Mouse (Mus musculus) spleen, postnatal 10 days (tissue): Measurements from ENCODE around the gene Fcgr1.

Experiments
- DNase-seq, 2 experiments: peaks; one replicate each; pipeline ENCODE4 v3.0.0; 2021 to 2022; ENCODE audit warnings: low spot score in 2 of 2

The Fcgr1 gene

DNA sequence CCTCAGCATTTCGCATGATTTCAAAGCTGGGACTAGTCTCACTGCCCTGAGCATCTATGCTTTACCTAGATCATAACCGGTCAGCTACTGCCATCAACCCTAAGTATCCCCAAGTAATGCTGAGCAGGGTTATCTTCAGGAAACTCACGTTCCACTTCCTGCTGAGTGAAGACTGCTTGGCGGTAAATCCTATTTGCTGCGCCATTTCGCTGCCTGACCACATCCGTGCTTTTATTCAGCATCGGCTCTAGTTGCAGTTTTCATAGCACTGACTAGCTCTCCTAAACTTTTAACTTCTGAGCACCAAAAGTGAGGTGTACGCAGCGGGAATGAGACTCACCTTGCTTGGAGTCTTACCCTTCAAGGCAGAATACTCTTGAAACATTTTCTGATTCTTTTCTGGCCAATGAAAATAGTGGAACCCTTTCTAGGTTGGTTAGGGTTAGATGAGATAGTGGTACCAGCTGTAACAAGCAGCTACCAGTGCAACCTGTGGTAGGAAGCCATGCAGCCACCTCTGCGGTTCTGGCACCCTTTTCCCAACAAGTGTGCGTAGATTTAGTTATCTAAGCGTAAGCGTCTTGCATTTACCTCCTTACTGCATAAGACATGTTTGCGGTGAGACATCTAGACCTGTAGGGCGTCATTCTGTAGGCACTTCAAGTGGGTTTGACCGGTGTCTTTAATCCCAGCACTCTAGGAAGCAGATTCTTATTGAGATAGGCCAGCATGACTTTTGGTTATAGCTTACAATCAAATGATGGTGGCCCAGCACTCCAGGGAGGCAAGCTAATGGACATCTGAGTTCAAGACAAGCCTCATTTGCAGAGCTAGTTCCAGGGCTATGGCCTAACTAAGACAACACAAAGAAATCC, 19.9 kb downstream of the Fcgr1 start:
- DNase-seq, result peak in 1 of 2 experiments; percentile 48

- DNase-seq, result peak; percentile 92 to 97
These were observed 24.0 kb downstream of the Fcgr1 start, which contains the start of gene Hist2h2bb for GRCm38 (mm10) chr3:96269511-96270474. Gene Hist2h2bb (plus strand): TSS chr3:96269752.

DNA sequence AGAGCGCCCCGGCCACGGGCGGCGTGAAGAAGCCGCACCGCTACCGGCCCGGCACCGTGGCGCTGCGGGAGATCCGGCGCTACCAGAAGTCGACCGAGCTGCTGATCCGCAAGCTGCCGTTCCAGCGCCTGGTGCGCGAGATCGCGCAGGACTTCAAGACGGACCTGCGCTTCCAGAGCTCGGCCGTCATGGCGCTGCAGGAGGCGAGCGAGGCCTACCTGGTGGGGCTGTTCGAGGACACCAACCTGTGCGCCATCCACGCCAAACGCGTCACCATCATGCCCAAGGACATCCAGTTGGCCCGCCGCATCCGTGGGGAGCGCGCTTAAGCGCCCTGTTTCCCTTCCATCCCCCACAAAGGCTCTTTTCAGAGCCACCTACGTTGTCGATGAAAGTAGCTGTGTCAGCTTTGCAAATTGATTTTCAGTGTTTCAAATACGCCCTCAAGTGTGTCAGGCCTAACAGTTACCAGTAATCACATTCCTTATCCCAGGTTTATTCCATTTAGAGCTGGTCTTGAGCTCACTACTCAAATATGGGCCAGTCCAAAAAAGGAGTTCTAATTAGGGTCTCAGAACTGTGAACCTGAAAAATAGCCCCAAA, 24.9 kb downstream of the Fcgr1 start:
- DNase-seq, result peak; percentile 57 to 71

DNA sequence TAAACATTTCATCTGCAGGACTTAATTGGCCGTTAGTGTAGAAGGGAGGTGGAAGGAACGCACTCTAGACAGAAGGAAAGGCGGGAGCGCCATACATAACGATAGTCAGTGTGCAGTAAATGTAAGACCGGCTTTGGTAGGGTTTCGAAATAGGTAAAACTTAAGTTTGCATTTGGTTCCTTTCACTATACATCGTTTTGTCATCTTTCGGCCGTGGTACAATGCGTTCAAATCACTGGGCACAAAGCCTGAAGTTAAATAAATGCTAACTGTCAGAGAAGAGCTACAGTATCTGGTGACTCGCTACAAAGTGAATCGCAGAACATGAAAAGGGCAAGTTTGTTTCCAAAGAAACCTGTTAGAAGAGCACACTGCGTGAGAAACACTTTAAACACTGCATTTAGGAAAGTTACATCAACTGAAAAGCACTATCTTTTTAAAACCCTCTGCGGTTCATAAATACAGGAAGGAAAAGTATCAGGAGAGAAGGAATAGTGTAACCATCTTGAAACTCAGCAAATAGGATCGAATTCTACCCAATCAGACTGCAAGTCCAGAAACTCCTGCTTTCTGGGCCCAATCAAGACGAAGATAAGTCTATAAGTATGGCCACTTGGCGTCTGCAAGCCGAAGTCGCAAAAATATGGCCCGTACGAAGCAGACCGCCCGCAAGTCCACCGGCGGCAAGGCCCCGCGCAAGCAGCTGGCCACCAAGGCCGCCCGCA, 25.6 kb downstream of the Fcgr1 start, which contains the start of gene Hist2h3b:
Gene Hist2h3b, plus strand, starts transcription at position 604 of the 725 bp plus-strand sequence.
- peak; percentile 88 to 95 for DNase-seq

- DNase-seq, result peak in 1 of 2 experiments; percentile 44
These were observed 26.2 kb downstream of the Fcgr1 start for GRCm38 (mm10) chr3:96267541-96267940.

- peak in 1 of 2 experiments; percentile 34 for DNase-seq
These were observed 27.5 kb downstream of the Fcgr1 start for GRCm38 (mm10) chr3:96266132-96266710.

GRCm38 (mm10) chr3:96264404-96264949, 29.3 kb downstream of the Fcgr1 start:
- DNase-seq, result no peak

GRCm38 (mm10) chr3:96263558-96264403, 30.0 kb downstream of the Fcgr1 start:
- peak; percentile 61 to 74 for DNase-seq

- DNase-seq, result peak; percentile 96 to 99
These were observed 30.7 kb downstream of the Fcgr1 start, which contains the start of gene Hist2h4 for GRCm38 (mm10) chr3:96262979-96263550. Gene Hist2h4 (minus strand): TSS chr3:96263311.

DNA sequence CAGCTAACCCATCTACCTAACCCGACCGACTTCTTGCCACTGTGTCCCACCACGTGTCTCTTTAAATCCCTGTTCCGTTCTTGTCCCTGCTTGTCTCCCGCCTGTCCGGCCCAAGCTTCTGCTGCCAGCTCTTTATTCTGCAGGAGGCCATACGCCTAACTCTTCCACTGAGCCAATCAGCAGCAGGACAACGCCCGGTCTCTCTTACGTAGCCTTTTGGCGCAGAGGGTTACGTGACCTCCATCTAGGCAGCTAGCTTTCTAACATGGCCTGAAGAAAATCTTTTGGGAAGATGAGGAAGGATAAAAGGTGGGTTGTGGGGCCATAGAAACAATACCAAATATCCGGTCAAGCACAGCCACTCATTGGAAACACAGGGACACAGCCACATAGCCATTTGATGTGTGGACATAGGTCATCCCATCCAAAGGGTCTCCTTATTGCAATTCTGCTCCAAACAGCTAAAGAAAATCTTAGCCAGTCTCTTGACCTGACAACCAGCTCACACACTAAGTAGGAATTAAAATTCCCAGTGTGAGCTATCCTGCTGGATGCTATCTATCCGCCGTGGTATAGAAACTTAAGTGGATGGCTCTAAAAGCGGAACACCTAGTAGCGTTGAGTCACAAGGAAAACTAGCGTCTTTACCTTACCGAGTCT, 31.4 kb downstream of the Fcgr1 start:
- peak; percentile 74 to 84 for DNase-seq

DNA sequence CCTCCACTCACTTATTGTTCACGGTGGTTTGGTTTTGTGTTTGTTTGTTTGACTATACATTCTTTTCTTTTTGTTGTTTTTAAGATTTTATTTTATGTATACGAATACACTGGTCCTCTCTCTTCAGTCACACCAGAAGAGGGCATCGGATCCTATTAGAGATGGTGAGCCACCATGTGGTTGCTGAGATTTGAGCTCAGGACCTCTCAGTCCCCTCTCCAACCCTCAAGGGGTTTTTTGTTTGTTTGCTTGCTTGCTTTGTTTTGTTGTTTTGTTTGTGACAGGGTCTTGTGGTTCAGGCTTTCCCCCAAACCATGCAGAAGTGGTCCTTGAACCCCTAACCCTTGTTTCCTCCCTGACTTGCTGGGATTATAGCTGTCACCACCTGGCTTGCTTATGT, 32.1 kb downstream of the Fcgr1 start:
- DNase-seq, result no peak

- no peak for DNase-seq
These were observed 33.5 kb downstream of the Fcgr1 start for GRCm38 (mm10) chr3:96260220-96260619.

DNA sequence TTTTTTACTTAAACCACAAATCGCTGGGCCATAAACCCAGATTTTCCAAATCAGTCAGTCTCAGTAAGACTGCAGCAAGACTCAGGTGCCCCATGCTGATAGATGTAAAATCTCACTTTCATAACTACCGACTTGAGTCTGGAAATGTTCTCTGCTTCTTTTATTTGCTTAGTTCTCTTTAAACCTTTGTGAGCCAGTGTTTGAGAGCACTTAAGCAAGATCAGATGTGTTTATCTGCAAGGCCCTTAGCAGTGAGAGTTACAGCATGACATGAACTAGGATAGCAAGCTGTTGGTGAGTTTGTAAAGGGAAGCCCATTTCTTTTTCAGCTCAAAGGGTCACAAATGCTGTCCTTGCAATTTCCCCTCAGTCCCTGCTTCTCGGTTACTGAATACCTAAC, 36.6 kb downstream of the Fcgr1 start:
- DNase-seq, result no peak

DNA sequence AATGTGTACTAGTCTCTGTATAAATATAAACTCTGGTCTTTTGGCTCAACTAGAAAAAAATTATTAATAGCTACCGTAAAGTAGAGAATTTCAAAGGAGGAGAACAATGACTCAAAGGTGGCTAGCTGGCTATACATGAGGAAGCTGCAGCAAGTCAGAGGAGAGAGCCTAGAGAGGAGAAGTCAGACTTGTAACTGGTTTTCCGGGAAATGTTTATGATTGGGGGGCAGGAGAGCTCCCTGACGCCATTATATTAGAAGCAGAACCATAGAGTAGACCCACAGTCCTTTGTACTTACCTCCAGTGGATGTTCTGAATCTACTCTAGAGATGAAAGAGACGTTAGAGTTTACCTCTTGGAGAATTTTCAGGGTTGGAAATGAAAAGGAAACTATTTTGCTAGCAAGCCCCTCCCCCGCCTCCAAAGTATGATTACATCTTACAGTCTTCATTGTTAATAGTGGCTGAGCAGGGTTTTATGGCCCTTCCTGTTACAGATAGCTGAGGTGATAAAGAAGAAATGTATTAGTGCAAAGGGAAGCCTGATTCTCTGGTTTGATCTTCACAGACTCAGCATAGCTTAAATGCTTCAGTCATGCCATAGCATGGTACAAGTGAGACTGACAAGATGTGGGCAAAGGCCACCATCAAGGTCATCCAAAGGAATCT, 37.7 kb downstream of the Fcgr1 start:
- DNase-seq, result no peak

- peak in 1 of 2 experiments; percentile 57 for DNase-seq
These were observed 39.0 kb downstream of the Fcgr1 start for GRCm38 (mm10) chr3:96254683-96255355.

GRCm38 (mm10) chr3:96251787-96252186, 42.0 kb downstream of the Fcgr1 start:
- DNase-seq, result no peak

- no peak for DNase-seq
These were observed 42.9 kb downstream of the Fcgr1 start for GRCm38 (mm10) chr3:96250890-96251289.
